Mouse (Mus musculus) liver, embryonic 11.5 days (tissue): ENCODE measurements at regions not wholly inside any gene's neighbourhood (a gene's known extent, or its start where the extent isn't known, plus 50 kb on each side); places are given as distances from the start of the nearest gene placed in this dataset.

ENCODE experiments used
- ATAC-seq: fragments of 200-750 bp; cut with Nextera tagmentation; replicated peaks from 2 replicates; pipeline ENCODE4 v1.8.0; 2017; ENCODE audit warnings: moderate number of reproducible peaks, mild to moderate bottlenecking, moderate TSS enrichment, moderate library complexity; ENCODE audit not compliant: low FRiP score
- DNase-seq: peaks from one replicate; pipeline ENCODE4 v3.0.0-alpha.2; 2017; ENCODE audit warnings: low spot score
- H3K27ac ChIP-seq: fragments of 300-500 bp; sonication (generic); 2 replicates; pipeline ENCODE4 v1.5.1; 2014; ENCODE audit warnings: mild to moderate bottlenecking, low read depth, low read length, control low read depth
- H3K27me3 ChIP-seq: fragments of 300-500 bp; sonication (generic); replicated peaks from 2 replicates; pipeline ENCODE4 v1.6.1; 2014; ENCODE audit warnings: low read length, mixed read lengths; ENCODE audit not compliant: control insufficient read depth, insufficient read depth
- H3K36me3 ChIP-seq: fragments of 300-500 bp; sonication (generic); 2 replicates; pipeline ENCODE4 v1.6.1; 2014; ENCODE audit warnings: mild to moderate bottlenecking, low read length, moderate library complexity, mixed read lengths; ENCODE audit not compliant: control insufficient read depth, insufficient read depth
- H3K4me1 ChIP-seq: fragments of 300-500 bp; sonication (generic); replicated peaks from 2 replicates; pipeline ENCODE4 v1.6.1; 2014; ENCODE audit warnings: low read length, mixed read lengths; ENCODE audit not compliant: control insufficient read depth, insufficient read depth
- H3K4me2 ChIP-seq: fragments of 300-500 bp; sonication (generic); 2 replicates; pipeline ENCODE4 v1.6.1; 2014; ENCODE audit warnings: mild to moderate bottlenecking, control low read depth, moderate library complexity
- H3K4me3 ChIP-seq: fragments of 300-500 bp; sonication (generic); 2 replicates; pipeline ENCODE4 v1.5.1; 2014; ENCODE audit warnings: low read depth, low read length, control low read depth
- H3K9ac ChIP-seq: fragments of 300-500 bp; sonication (generic); 2 replicates; pipeline ENCODE4 v1.6.1; 2014; ENCODE audit warnings: low read depth, low read length, control low read depth
- H3K9me3 ChIP-seq: fragments of 300-500 bp; sonication (generic); 2 replicates; pipeline ENCODE4 v1.6.1; 2016; ENCODE audit warnings: low read length, inconsistent platforms, mixed read lengths; ENCODE audit not compliant: control insufficient read depth
- WGBS: fragments of 180-500 bp; shearing (Covaris S2); extraction: QIAGEN DNeasy Blood & Tissue Kit; methylation state at CpG from one replicate; pipeline ENCODE4 v1.1.7; 2014; 5-methylcytosine and 5-hydroxymethylcytosine counted together

GRCm38 (mm10) chr16:73482176-73482575 lies 929.4 kb downstream of the Robo2 start:
- no peaks in the 10 kb centered on the region for H3K4me1 ChIP-seq
- H3K9ac ChIP-seq = no peak overlapping the region
- no peaks in the 10 kb centered on the region for H3K27me3 ChIP-seq
- no peaks in the 10 kb centered on the region for H3K36me3 ChIP-seq
- no peak overlapping the region for H3K4me2 ChIP-seq
- H3K9me3 ChIP-seq = no peaks in the 10 kb centered on the region
- H3K4me3 ChIP-seq = no peak overlapping the region
- 69% methylated on average over 6 of the region's 6 CpGs for WGBS
- DNase-seq = no peak
- no peak overlapping the region for H3K27ac ChIP-seq
- ATAC-seq = no peak

- no peak for ATAC-seq
- H3K4me2 ChIP-seq = no peak overlapping the region
- WGBS = 46% methylated on average over 2 of the region's 2 CpGs
- H3K36me3 ChIP-seq = no peaks in the 10 kb centered on the region
- no peak overlapping the region for H3K27ac ChIP-seq
- H3K9ac ChIP-seq = no peak overlapping the region
- H3K27me3 ChIP-seq = no peaks in the 10 kb centered on the region
- no peak for DNase-seq
- H3K4me3 ChIP-seq = no peak overlapping the region
- no peaks in the 10 kb centered on the region for H3K9me3 ChIP-seq
- no peaks in the 10 kb centered on the region for H3K4me1 ChIP-seq
These were observed 938.1 kb downstream of the Robo2 start for GRCm38 (mm10) chr16:73473502-73473901.

DNA sequence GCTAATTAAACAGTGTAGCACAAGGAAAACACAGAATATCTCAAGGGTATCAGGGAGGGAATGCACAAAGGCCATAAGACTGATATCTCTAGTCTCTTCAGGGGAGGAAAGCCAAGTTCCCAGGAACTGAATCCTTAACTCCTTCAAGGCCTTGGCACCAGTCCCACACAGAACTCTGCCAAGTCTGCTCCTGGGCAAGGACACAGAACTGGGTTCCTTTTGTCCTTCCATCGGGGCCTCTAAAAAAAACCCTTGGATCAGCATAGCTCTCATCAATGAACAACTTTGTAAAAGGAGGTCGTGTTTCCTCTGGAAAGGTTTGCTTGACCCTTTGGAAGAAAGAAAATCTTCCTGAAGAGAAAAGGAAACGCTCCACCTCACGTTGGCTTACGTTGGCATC lies 940.1 kb downstream of the Robo2 start:
- Histone ChIP-seq H3K27me3 (no peaks in the 10 kb centered on the region), H3K4me2 (no peak overlapping the region), H3K4me3 (no peak overlapping the region), H3K27ac (no peak overlapping the region), H3K36me3 (no peaks in the 10 kb centered on the region), H3K4me1 (no peaks in the 10 kb centered on the region), H3K9me3 (no peaks in the 10 kb centered on the region), H3K9ac (no peak overlapping the region)
- DNase-seq (no peak), ATAC-seq (no peak)
- WGBS = 85% methylated on average over 5 of the region's 5 CpGs

GRCm38 (mm10) chr16:73470535-73470934 lies 941.1 kb downstream of the Robo2 start:
- 54% methylated on average over 4 of the region's 4 CpGs for WGBS
- Histone ChIP-seq H3K9me3 (no peaks in the 10 kb centered on the region), H3K27me3 (no peaks in the 10 kb centered on the region), H3K36me3 (no peaks in the 10 kb centered on the region), H3K4me1 (no peaks in the 10 kb centered on the region), H3K4me3 (no peak overlapping the region), H3K27ac (no peak overlapping the region), H3K9ac (no peak overlapping the region), H3K4me2 (no peak overlapping the region)
- no peak for ATAC-seq
- no peak for DNase-seq

- H3K27me3 ChIP-seq = no peaks in the 10 kb centered on the region
- no peak for ATAC-seq
- no peaks in the 10 kb centered on the region for H3K36me3 ChIP-seq
- no peaks in the 10 kb centered on the region for H3K4me1 ChIP-seq
- DNase-seq = no peak
- no peaks in the 10 kb centered on the region for H3K9me3 ChIP-seq
- H3K4me2 ChIP-seq = no peak overlapping the region
- H3K27ac ChIP-seq = no peak overlapping the region
- H3K9ac ChIP-seq = no peak overlapping the region
- no peak overlapping the region for H3K4me3 ChIP-seq
- 74% methylated on average over 6 of the region's 6 CpGs for WGBS
These were observed 945.3 kb downstream of the Robo2 start for GRCm38 (mm10) chr16:73466296-73466695.

GRCm38 (mm10) chr16:73462516-73462915 lies 949.1 kb downstream of the Robo2 start:
- Histone ChIP-seq H3K9ac (no peak overlapping the region), H3K4me3 (no peak overlapping the region), H3K27me3 (no peaks in the 10 kb centered on the region), H3K4me2 (no peak overlapping the region), H3K4me1 (no peaks in the 10 kb centered on the region), H3K36me3 (no peaks in the 10 kb centered on the region), H3K9me3 (no peaks in the 10 kb centered on the region), H3K27ac (no peak overlapping the region)
- DNase-seq (no peak), ATAC-seq (no peak)
- WGBS = 84% methylated on average over 4 of the region's 4 CpGs

DNA sequence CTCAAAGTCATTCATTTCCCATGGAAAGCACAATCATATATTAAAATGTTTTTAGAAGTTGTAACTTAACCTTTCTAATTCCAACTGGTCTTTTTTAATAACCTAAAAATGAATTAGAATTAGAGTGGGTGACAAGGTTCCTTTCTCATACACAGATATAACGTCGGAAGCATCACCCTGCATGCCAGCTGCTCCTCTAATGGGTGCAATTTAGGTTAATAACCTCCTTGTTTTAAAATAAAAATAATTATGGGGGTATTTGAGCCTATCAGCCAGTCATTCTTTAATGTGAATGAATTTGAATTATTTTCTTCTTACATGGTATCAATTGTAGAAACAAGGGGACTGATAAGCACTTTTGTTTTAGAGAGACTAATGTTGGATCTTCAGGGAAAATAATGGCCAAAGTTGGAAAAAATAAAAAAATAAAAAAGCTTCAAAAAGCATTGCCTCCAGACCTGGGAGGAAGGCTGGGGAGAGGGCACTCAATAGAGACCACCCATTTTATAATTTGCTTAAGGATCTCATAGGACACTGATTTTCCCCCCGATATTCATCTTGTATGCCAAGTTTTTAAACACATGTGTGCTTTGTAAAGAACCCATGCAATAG lies 960.9 kb downstream of the Robo2 start:
- WGBS = 89% methylated on average over 3 of the region's 3 CpGs
- no peaks in the 10 kb centered on the region for H3K27me3 ChIP-seq
- H3K27ac ChIP-seq = no peak overlapping the region
- H3K4me3 ChIP-seq = no peak overlapping the region
- no peaks in the 10 kb centered on the region for H3K36me3 ChIP-seq
- no peaks in the 10 kb centered on the region for H3K4me1 ChIP-seq
- DNase-seq (no peak), ATAC-seq (no peak)
- H3K9me3 ChIP-seq = no peaks in the 10 kb centered on the region
- H3K4me2 ChIP-seq = no peak overlapping the region
- no peak overlapping the region for H3K9ac ChIP-seq

DNA sequence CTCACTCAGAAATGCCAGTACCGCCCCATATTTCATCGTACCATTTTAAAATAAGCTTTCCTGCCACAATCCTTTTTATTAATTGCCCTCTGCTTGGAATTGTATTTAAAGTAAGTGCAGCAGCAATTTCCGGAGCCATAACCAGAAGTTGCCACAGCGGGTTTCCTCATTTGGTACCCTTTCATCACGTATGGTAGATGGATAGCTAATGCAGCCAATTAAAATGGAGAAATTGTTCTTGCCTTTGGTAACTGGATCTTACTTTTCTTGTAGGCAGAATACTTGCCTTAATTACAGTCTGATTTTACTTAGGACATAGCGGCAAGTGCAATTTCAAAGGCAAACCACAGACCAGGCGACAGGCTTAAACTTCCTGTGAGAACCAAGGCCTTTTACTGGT lies 961.8 kb downstream of the Robo2 start:
- Histone ChIP-seq H3K9ac (no peak overlapping the region), H3K27me3 (no peaks in the 10 kb centered on the region), H3K4me1 (no peaks in the 10 kb centered on the region), H3K9me3 (no peaks in the 10 kb centered on the region), H3K27ac (no peak overlapping the region), H3K4me3 (no peak overlapping the region), H3K36me3 (no peaks in the 10 kb centered on the region), H3K4me2 (no peak overlapping the region)
- no peak for ATAC-seq
- WGBS = 85% methylated on average over 7 of the region's 7 CpGs
- no peak for DNase-seq

DNA sequence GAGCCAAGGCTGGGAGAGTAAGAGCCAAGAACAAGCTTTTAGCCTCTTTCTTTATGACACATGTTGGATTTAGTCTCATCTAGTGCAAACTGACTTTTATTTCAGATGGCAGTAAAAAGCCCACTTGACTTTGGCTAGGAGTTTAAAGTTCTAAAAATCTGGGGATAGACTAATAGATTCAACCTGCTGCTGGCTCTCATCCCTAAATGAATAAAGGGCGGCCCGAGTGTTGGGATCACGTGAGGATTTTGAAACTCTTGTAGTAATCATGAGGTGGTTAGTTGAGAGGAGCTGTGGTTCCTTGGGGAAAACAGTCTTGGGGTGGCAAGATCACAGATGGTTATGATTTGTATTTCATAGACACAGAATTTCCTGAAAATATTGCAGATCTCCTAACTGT lies 975.9 kb downstream of the Robo2 start:
- no peaks in the 10 kb centered on the region for H3K27me3 ChIP-seq
- WGBS = 88% methylated on average over 3 of the region's 3 CpGs
- no peak overlapping the region for H3K4me3 ChIP-seq
- H3K4me1 ChIP-seq = no peaks in the 10 kb centered on the region
- no peak for DNase-seq
- no peak overlapping the region for H3K27ac ChIP-seq
- H3K36me3 ChIP-seq = no peaks in the 10 kb centered on the region
- no peaks in the 10 kb centered on the region for H3K9me3 ChIP-seq
- no peak for ATAC-seq
- H3K4me2 ChIP-seq = no peak overlapping the region
- H3K9ac ChIP-seq = no peak overlapping the region
